Mouse (Mus musculus) spleen, adult 2 months (tissue): ENCODE data around the gene Fam171a2.
A peak's percentile ranks its signal among the peaks of the same experiment; 100 is the strongest.

Experiments used
- CTCF ChIP-seq: fragments of 200-500 bp; IDR thresholded peaks from 2 replicates; pipeline ENCODE4 v1.5.1; 2011; ENCODE audit warnings: mild to moderate bottlenecking, inconsistent platforms; ENCODE audit not compliant: insufficient read depth, insufficient read length, insufficient replicate concordance; ENCODE audit errors: extremely low read depth
- POLR2A ChIP-seq: fragments of 200-500 bp; IDR thresholded peaks from 2 replicates; pipeline ENCODE4 v1.6.1; 2011; ENCODE audit warnings: low read depth, low read length, inconsistent platforms

GRCm38 (mm10) chr11:102411704-102412103, 35.8 kb downstream of the Fam171a2 start:
- TF ChIP-seq POLR2A: no peak
- TF ChIP-seq CTCF: peak; percentile 89; the same call in 1 of the 2 replicates
